Mouse (Mus musculus) CH12.LX (cell line): ENCODE data around the gene Pla2g4c. TPM values are rescaled to one million over a fixed set of nuclear protein-coding genes. Genes with fewer than 3 reads are reported as not detected.

Experiments used
- DNase-seq: peaks from one replicate; pipeline ENCODE4 v3.0.0-alpha.2; 2013; ENCODE audit errors: extremely low read depth
- H3K27ac ChIP-seq: 2 replicates; pipeline ENCODE4 v1.5.1; 2012; ENCODE audit warnings: low read depth, mild to moderate bottlenecking, control low read depth, moderate library complexity; ENCODE audit not compliant: insufficient read depth
- H3K27me3 ChIP-seq: replicated peaks from 2 replicates; pipeline ENCODE3; 2012; ENCODE audit warnings: inconsistent platforms
- H3K36me3 ChIP-seq, 2 experiments: replicated peaks in 1 of 2; 2 replicates each; pipeline versions ENCODE3 to v1.6.1; 2012; ENCODE audit warnings: inconsistent platforms in 1 of 2, low read length in 1 of 2, mild to moderate bottlenecking in 1 of 2, mixed read lengths in 1 of 2, moderate library complexity in 1 of 2; ENCODE audit not compliant: control insufficient read depth in 1 of 2, insufficient read depth in 1 of 2
- H3K4me1 ChIP-seq, 2 experiments: 2 replicates each; pipeline ENCODE4 v1.6.1; 2012; ENCODE audit warnings: inconsistent platforms in 1 of 2, moderate library complexity in 1 of 2; ENCODE audit not compliant: insufficient read depth in 2 of 2, control insufficient read depth in 1 of 2
- H3K4me2 ChIP-seq: 2 replicates; pipeline ENCODE4 v1.6.1; 2012; ENCODE audit warnings: low read depth, mild to moderate bottlenecking, control low read depth; ENCODE audit not compliant: poor library complexity, insufficient read depth, severe bottlenecking
- H3K4me3 ChIP-seq, 3 experiments: fragments of 150-350 bp in 1 of 3; sonication (generic) in 1 of 3; replicated peaks in 1 of 3; 2 replicates each; pipeline versions ENCODE3 to v1.5.1; 2011 to 2012; ENCODE audit warnings: low read depth in 2 of 3, low read length in 2 of 3, mild to moderate bottlenecking in 2 of 3, moderate library complexity in 2 of 3, control low read depth in 1 of 3, improper control_type of control experiment in 1 of 3, inconsistent platforms in 1 of 3, mixed read lengths in 1 of 3; ENCODE audit not compliant: poor library complexity in 1 of 3
- H3K79me2 ChIP-seq: replicated peaks from 2 replicates; pipeline ENCODE4 v1.6.1; 2012; ENCODE audit warnings: mild to moderate bottlenecking, moderate library complexity; ENCODE audit not compliant: control insufficient read depth, poor library complexity, insufficient read depth, severe bottlenecking; ENCODE audit errors: extremely low read depth
- H3K9ac ChIP-seq: 2 replicates; pipeline ENCODE4 v1.6.1; 2012; ENCODE audit warnings: low read depth, mild to moderate bottlenecking, control low read depth, moderate library complexity; ENCODE audit not compliant: insufficient read depth
- H3K9me3 ChIP-seq: replicated peaks from 2 replicates; pipeline ENCODE3; 2012; ENCODE audit warnings: low read length, inconsistent platforms, mixed read lengths
- CHD1 ChIP-seq: IDR thresholded peaks from 2 replicates; pipeline ENCODE4 v1.6.1; 2012; ENCODE audit warnings: low read depth, low read length, improper control_type of control experiment, inconsistent platforms
- E2F4 ChIP-seq: IDR thresholded peaks from 2 replicates; pipeline ENCODE4 v1.6.1; 2011; ENCODE audit warnings: low read depth, low read length, improper control_type of control experiment; ENCODE audit not compliant: insufficient replicate concordance
- EP300 ChIP-seq: IDR thresholded peaks from 2 replicates; pipeline ENCODE4 v1.6.1; 2011; ENCODE audit warnings: low read length, improper control_type of control experiment
- ETS1 ChIP-seq: conservative IDR thresholded peaks from 2 replicates; pipeline ENCODE4 v1.6.1; 2012; ENCODE audit warnings: low read depth, mild to moderate bottlenecking, inconsistent platforms, low read length, improper control_type of control experiment, moderate library complexity
- GABPA ChIP-seq: IDR thresholded peaks from 2 replicates; pipeline ENCODE4 v1.6.1; 2012; ENCODE audit warnings: low read depth, low read length, improper control_type of control experiment, inconsistent platforms; ENCODE audit not compliant: insufficient replicate concordance
- HCFC1 ChIP-seq: IDR thresholded peaks from 2 replicates; pipeline ENCODE4 v1.6.1; 2012; ENCODE audit warnings: low read depth, mild to moderate bottlenecking, inconsistent platforms, low read length, improper control_type of control experiment
- IRF4 ChIP-seq: IDR thresholded peaks from 2 replicates; pipeline ENCODE4 v1.6.1; 2014; ENCODE audit warnings: low read depth, mild to moderate bottlenecking, inconsistent platforms, low read length, improper control_type of control experiment
- MAZ ChIP-seq: IDR thresholded peaks from 2 replicates; pipeline ENCODE4 v1.6.1; 2012; ENCODE audit warnings: low read depth, mild to moderate bottlenecking, inconsistent platforms, low read length, improper control_type of control experiment, moderate library complexity
- MXI1 ChIP-seq: IDR thresholded peaks from 2 replicates; pipeline ENCODE4 v1.6.1; 2011; ENCODE audit warnings: mild to moderate bottlenecking, low read depth, low read length, improper control_type of control experiment
- MYC ChIP-seq: IDR thresholded peaks from 2 replicates; pipeline ENCODE4 v1.6.1; 2011; ENCODE audit warnings: low read depth, mild to moderate bottlenecking, improper control_type of control experiment, low read length
- NRF1 ChIP-seq: IDR thresholded peaks from 2 replicates; pipeline ENCODE4 v1.6.1; 2014; ENCODE audit warnings: low read depth, mild to moderate bottlenecking, inconsistent platforms, low read length, improper control_type of control experiment, moderate library complexity
- POLR2AphosphoS2 ChIP-seq: IDR thresholded peaks from 2 replicates; pipeline ENCODE4 v1.6.1; 2011; ENCODE audit warnings: low read depth, low read length, improper control_type of control experiment
- RAD21 ChIP-seq: IDR thresholded peaks from 2 replicates; pipeline ENCODE4 v1.6.1; 2011; ENCODE audit warnings: low read depth, mild to moderate bottlenecking, low read length, improper control_type of control experiment, moderate library complexity
- RCOR1 ChIP-seq: conservative IDR thresholded peaks from 2 replicates; pipeline ENCODE4 v1.6.1; 2012; ENCODE audit warnings: low read depth, mild to moderate bottlenecking, inconsistent platforms, low read length, improper control_type of control experiment
- SIN3A ChIP-seq: IDR thresholded peaks from 2 replicates; pipeline ENCODE4 v1.6.1; 2012; ENCODE audit warnings: low read length, improper control_type of control experiment, inconsistent platforms
- SMC3 ChIP-seq: IDR thresholded peaks from 2 replicates; pipeline ENCODE4 v1.6.1; 2011; ENCODE audit warnings: low read depth, low read length, improper control_type of control experiment
- TBP ChIP-seq: conservative IDR thresholded peaks from 2 replicates; pipeline ENCODE4 v1.6.1; 2011; ENCODE audit warnings: low read depth, low read length, improper control_type of control experiment
- USF1 ChIP-seq: IDR thresholded peaks from 2 replicates; pipeline ENCODE4 v1.6.1; 2014; ENCODE audit warnings: low read depth, mild to moderate bottlenecking, inconsistent platforms, low read length, improper control_type of control experiment
- dilution Hi-C: fragments of 300-500 bp; cut with MboI; formaldehyde crosslinking; loops from 2 replicates; pipeline ENCODE4 v1.14.3; 2020; ENCODE audit warnings: low sequenced_read_pairs; ENCODE audit not compliant: extremely low pct_unique_long_range_greater_than_20kb, extremely low pct_ligation_motif_present
- in situ Hi-C: fragments of 300-500 bp; cut with MboI; formaldehyde crosslinking; loops from 3 replicates; pipeline ENCODE4 v1.14.3; 2019; ENCODE audit warnings: low sequenced_read_pairs, low pct_ligation_motif_present, low pct_unique_long_range_greater_than_20kb, mixed read lengths
- polyA plus RNA-seq: library from polyadenylated mRNA; unstranded; fragments of >175 nt; gene quantifications from 2 replicates; pipeline ENCODE4 v1.2.1, GENCODE M21; 2012; ENCODE audit warnings: low read depth; ENCODE audit not compliant: insufficient read length
- total RNA-seq, 2 experiments: library from RNA; depleted of rRNA; stranded (reverse); fragments of 300-350 nt in 1 of 2; fragments of >200 nt in 1 of 2; gene quantifications; 2 replicates each; pipeline ENCODE4 v1.2.3; 2012 to 2014

Pla2g4c gene
- total and polyA plus RNA-seq, 3 experiments: 0.17 to 1.7 (median 1.1) TPM

DNA sequence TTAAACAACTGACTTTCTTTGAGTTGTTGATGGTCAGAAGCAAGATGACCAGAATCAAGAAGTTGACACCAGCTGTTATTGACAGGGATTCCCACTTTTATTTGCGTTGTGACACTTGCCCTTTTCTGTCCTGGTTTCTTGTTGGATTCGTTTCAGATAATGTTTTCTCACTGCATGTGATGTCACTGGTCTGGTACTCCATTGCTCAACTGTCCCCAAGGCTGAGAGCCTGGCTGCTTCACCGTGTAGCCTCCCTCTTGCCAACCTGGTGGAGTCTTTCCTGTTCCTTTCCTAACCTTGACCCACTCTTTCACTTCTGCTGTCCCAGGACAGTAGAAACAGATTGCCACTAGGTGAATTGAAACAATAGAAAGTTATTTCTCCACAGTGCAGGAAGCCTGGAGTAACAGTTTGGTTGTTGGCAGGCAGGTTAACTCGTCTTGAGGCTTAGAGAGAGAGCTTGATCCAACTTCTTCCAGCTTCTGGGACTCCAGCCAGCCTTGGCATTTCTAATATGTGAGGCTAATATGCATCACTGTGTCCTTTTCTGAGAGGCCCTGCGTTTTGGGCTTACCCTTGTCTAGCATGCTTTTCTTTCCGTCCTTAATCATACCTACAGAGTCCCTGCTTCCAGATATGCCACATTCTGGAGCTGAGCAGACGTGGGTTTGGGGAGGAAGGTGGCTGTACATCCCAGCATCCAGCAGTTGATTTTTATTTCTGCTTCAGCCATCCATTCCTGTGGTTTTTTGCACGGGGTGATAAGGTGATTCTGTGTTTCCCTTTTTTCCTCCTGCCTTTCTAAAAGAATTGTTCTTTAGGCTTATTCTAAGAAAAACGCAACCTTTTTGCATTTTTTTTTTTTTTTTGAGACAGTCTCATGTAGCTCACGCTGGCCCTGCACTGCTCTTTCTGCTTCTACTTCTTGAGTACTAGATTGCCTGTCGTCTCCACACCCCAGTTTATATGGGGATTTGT is 30.3 kb upstream of the Pla2g4c start:
- no peaks in the 10 kb centered on the region for H3K9me3 ChIP-seq
- no peak overlapping the region for H3K4me2 ChIP-seq
- no peak overlapping the region for H3K9ac ChIP-seq
- no peak for DNase-seq
- no peak overlapping the region for H3K27ac ChIP-seq
- H3K4me1 ChIP-seq: no peaks in the 10 kb centered on the region
- TF ChIP-seq MXI1 (no peak), SIN3A (no peak), NRF1 (no peak), SMC3 (no peak), TBP (no peak), POLR2AphosphoS2 (no peak), MAZ (no peak), ETS1 (no peak), HCFC1 (no peak)
- peaks cover 88 to 97% of the 10 kb centered on the region in 2 experiments for H3K36me3 ChIP-seq
- in situ Hi-C loops (loop anchor here (25.0 kb wide), 1 partner anchor 232 kb away; the partner anchor contains the start of gene Mzf1), dilution Hi-C loops (no loop called here)
- H3K79me2 ChIP-seq: no peaks in the 10 kb centered on the region
- no peaks in the 10 kb centered on the region for H3K27me3 ChIP-seq
- no peak overlapping the region for H3K4me3 ChIP-seq

DNA sequence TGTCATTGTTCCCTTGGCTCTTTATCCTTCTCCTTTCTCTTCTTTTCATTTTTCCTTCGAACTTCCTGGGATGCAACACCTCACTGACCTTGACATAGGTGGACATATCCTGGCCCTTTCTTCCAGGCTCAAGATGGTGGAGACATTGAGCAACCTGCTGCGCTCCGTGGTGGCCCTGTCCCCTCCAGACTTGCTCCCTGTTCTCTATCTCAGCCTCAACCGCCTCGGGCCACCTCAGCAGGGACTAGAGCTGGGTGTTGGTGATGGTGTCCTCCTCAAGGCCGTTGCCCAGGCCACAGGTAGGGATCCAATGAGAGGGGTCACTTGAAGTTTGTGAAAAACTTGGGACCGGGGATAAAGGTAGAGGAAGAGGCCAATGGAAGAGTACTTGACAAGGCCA is 29.2 kb upstream of the Pla2g4c start:
- in situ Hi-C loops (loop anchor here (25.0 kb wide), 1 partner anchor 233 kb away; the partner anchor contains the start of gene Mzf1), dilution Hi-C loops (no loop called here)
- Histone ChIP-seq H3K36me3 (peaks cover 90 to 98% of the 10 kb centered on the region in 2 experiments), H3K9ac (no peak overlapping the region), H3K4me1 (no peaks in the 10 kb centered on the region), H3K27me3 (no peaks in the 10 kb centered on the region), H3K27ac (no peak overlapping the region), H3K9me3 (no peaks in the 10 kb centered on the region), H3K79me2 (no peaks in the 10 kb centered on the region), H3K4me2 (no peak overlapping the region), H3K4me3 (no peak overlapping the region)
- no peak for DNase-seq
- TF ChIP-seq MYC (no peak), RAD21 (no peak), E2F4 (no peak), EP300 (no peak), MAZ (no peak), GABPA (no peak), USF1 (no peak), POLR2AphosphoS2 (no peak), ETS1 (no peak), RCOR1 (no peak), SIN3A (no peak), IRF4 (no peak), CHD1 (no peak)
